Mouse (Mus musculus) heart, embryonic 11.5 days (tissue): ENCODE measurements around the gene Hist2h3c1. TPM values are rescaled to one million over a fixed set of nuclear protein-coding genes. Genes with fewer than 3 reads are reported as not detected.
"Not testable (repeated sequence)": the region's sequence is repeated elsewhere in the genome, so short reads cannot be mapped to it uniquely, and the experiment has no call there.

Experiments used
- ATAC-seq: fragments of 200-750 bp; cut with Nextera tagmentation; replicated peaks from 2 replicates; pipeline ENCODE4 v1.8.0; 2017; ENCODE audit warnings: moderate library complexity; ENCODE audit not compliant: insufficient number of reproducible peaks, low FRiP score, low TSS enrichment
- H3K27ac ChIP-seq: fragments of 300-500 bp; sonication (generic); 2 replicates; pipeline ENCODE4 v1.5.1; 2014; ENCODE audit warnings: mild to moderate bottlenecking, low read depth, low read length
- H3K27me3 ChIP-seq: fragments of 300-500 bp; sonication (generic); 2 replicates; pipeline ENCODE4 v1.6.1; 2014; ENCODE audit warnings: mild to moderate bottlenecking, low read length, mixed read lengths; ENCODE audit not compliant: control insufficient read depth, insufficient read depth
- H3K36me3 ChIP-seq: fragments of 300-500 bp; sonication (generic); 2 replicates; pipeline ENCODE4 v1.6.1; 2014; ENCODE audit warnings: mild to moderate bottlenecking, low read length, moderate library complexity, mixed read lengths; ENCODE audit not compliant: control insufficient read depth, insufficient read depth
- H3K4me1 ChIP-seq: fragments of 300-500 bp; sonication (generic); 2 replicates; pipeline ENCODE4 v1.6.1; 2014; ENCODE audit warnings: low read length; ENCODE audit not compliant: control insufficient read depth, insufficient read depth
- H3K4me2 ChIP-seq: fragments of 300-500 bp; sonication (generic); 2 replicates; pipeline ENCODE4 v1.6.1; 2014; ENCODE audit warnings: mild to moderate bottlenecking, moderate library complexity
- H3K4me3 ChIP-seq: fragments of 300-500 bp; sonication (generic); 2 replicates; pipeline ENCODE4 v1.5.1; 2014; ENCODE audit warnings: low read depth, low read length
- H3K9ac ChIP-seq: fragments of 300-500 bp; sonication (generic); 2 replicates; pipeline ENCODE4 v1.6.1; 2014; ENCODE audit warnings: mild to moderate bottlenecking, low read depth, low read length, moderate library complexity
- H3K9me3 ChIP-seq: fragments of 300-500 bp; sonication (generic); replicated peaks from 2 replicates; pipeline ENCODE4 v1.6.1; 2016; ENCODE audit warnings: low read length; ENCODE audit not compliant: control insufficient read depth
- WGBS: fragments of 180-500 bp; shearing (Covaris S2); extraction: QIAGEN DNeasy Blood & Tissue Kit; methylation state at CpG from one replicate; pipeline ENCODE4 v1.1.7; 2014; ENCODE audit not compliant: insufficient replicate concordance; 5-methylcytosine and 5-hydroxymethylcytosine counted together
- polyA plus RNA-seq: library from polyadenylated mRNA; unstranded; fragments of >200 nt; fragmentation: Nextera tagmentation; extraction: Ambion mirVana; gene quantifications from 2 replicates; pipeline ENCODE4 v1.2.1, GENCODE M21; 2014

The Hist2h3c1 gene
- polyA plus RNA-seq, 1 experiment from 2014 or later: 1.2 TPM

DNA sequence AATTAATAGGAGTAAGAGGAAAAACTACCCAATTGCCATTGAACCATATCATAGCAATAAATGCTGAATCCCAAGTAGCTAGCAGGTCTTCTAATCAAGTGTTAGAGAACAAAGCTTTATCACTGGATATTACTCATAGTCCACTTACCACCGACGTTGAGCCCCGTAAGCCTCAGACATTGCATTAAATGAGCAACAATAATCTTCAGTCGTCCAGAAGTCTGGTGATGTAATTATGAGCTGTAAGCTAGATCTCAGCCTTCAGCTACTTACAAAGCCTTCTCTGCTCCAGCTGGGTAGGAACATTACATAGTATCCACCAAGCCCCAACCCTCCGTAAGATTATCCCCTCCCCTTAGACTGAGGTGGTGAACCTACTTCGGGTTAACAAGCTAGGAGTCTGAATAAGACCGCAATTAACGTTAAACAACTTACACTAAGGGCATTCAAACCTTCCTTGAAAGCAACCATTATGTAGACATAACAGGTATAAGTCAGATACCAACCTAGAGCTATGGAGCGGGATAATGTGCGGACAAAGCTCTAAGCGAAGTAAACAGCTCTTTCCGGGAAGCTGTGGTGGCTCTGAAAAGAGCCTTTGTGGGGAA is 8.5 kb upstream of the Hist2h3c1 start:
- H3K9me3 ChIP-seq: no peaks in the 10 kb centered on the region
- peaks cover 11% of the 10 kb centered on the region for H3K4me1 ChIP-seq
- H3K4me3 ChIP-seq: peak overlapping the region; percentile 59
- no peak for ATAC-seq
- H3K9ac ChIP-seq: peak overlapping the region; percentile 84
- peak overlapping the region; percentile 83 for H3K27ac ChIP-seq
- H3K36me3 ChIP-seq: no peaks in the 10 kb centered on the region
- H3K4me2 ChIP-seq: peak overlapping the region; percentile 76
- under 1% methylated on average over 12 of the region's 12 CpGs for WGBS
- no peaks in the 10 kb centered on the region for H3K27me3 ChIP-seq

DNA sequence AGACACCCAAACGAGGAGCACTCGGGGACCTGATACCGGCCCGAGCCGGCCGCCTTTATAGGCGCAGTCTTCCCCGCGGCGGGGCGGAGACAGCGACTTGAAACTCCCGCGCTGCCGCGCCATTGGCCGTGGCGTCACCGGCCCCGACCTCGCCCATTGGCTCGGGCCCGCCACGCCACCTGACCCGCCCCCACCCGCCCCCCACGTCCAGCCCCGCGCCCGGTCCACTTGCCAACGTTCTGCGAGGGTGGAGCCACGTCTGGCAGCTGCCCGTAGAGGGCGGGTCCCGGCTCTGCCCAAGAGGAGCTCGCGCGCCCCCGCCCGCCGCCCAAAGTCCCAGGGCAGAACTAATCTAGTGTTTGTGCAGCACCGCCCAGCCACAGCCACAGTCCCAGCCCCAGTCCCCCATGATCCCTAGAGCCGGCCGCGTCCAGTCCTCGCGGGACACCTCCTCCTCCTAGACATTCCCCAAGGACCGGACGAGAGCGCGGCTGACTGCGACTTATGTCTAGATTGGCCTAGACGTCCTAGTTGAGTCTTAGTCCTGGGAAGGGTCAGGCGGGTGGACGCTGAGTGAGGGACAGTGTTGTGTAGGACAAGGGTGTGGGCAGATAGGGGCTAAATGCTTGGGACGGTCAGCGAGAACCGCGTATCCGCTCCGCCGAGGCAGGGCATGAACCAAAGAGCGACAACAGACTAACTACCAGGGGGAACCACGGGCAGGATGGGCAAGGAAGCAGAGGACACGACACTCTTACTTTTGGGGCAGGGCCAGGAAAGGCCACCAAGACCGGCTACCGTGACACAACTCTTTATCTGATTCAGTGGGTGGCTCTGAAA is 7.3 kb upstream of the Hist2h3c1 start, which contains the start of gene Hist2h3c2:
TSS of gene Hist2h3c2 (minus strand) at position 174 of the 840 bp plus-strand sequence.
- ATAC-seq: peak; percentile 88
- peak within 1 kb of the TSS; percentile 59 for H3K4me3 ChIP-seq
- not testable (repeated sequence) for H3K9me3 ChIP-seq, H3K27me3 ChIP-seq, H3K36me3 ChIP-seq
- peak within 1 kb of the TSS; percentile 84 for H3K9ac ChIP-seq
- peaks cover 15% of the 10 kb centered on the region for H3K4me1 ChIP-seq
- peak within 1 kb of the TSS; percentile 76 for H3K4me2 ChIP-seq
- WGBS: 0% methylated on average over 17 of the region's 68 CpGs
- H3K27ac ChIP-seq: peak within 1 kb of the TSS; percentile 83

DNA sequence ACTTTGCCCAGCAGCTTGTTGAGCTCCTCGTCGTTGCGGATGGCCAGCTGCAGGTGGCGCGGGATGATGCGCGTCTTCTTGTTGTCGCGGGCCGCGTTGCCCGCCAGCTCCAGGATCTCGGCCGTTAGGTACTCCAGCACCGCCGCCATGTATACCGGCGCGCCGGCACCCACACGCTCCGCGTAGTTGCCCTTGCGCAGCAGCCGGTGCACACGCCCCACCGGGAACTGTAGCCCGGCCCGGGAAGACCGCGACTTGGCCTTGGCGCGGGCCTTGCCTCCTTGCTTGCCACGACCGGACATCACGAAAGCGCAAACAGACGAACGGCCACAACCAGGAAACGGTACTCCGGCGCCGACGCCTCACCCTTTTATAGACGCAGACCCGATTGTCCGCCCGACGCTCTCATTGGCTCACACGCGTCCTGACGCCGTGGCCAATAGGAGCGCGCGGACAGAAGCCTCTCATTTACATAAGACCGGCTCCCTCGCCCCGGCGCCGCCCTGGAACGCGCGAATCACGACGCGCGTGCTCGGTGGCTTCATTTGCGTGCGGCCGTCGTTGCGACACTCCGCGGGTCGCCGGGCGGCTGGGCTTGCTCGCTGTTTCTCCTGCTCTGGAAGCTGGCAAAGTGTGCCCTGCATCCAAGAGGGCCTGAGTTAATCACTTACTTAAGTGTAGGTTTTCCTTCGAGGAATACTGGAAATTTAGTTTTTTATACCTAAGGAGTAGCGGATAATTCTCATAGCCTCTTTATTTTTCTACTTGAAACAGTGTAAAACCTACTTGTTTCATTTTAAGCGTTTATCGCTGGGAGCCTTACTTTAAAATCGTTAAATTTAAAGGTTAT is 6.3 kb upstream of the Hist2h3c1 start, which contains the start of gene Hist2h2aa2:
TSS of gene Hist2h2aa2 (minus strand) at position 328 of the 850 bp plus-strand sequence.
- peak within 1 kb of the TSS; percentile 59; the same call in 1 of the 2 replicates for H3K9ac ChIP-seq
- H3K4me3 ChIP-seq: peak within 1 kb of the TSS; percentile 32
- H3K27ac ChIP-seq: peak within 1 kb of the TSS; percentile 87
- not testable (repeated sequence) for H3K9me3 ChIP-seq, H3K36me3 ChIP-seq, H3K27me3 ChIP-seq
- H3K4me2 ChIP-seq: peak within 1 kb of the TSS; percentile 54
- 4% methylated on average over 29 of the region's 85 CpGs for WGBS
- ATAC-seq: peak; percentile 81
- H3K4me1 ChIP-seq: peaks cover 21% of the 10 kb centered on the region

DNA sequence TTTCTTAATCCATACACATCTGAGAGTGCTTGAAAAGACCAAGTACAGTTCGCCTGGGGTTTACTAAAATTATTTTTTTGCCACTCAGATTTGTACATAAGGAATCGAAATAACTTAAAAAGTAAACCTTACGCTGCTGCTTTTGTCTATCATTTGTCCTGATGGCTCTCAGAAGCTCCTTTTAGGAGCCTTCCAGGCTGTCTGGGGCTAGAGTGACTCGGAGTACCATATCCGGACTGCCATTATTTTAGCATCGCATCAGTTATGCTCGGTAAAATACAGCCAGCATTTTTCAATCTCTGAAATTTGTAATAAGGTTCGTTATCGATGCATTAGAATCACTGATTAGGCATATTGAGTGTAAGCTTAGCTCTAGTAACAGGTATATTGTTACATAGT is 5.7 kb upstream of the Hist2h3c1 start:
- Histone ChIP-seq H3K4me2 (peak overlapping the region; percentile 54), H3K27me3 (no peaks in the 10 kb centered on the region), H3K4me1 (peaks cover 21% of the 10 kb centered on the region), H3K27ac (peak overlapping the region; percentile 87), H3K4me3 (peak overlapping the region; percentile 21), H3K9ac (peak overlapping the region; percentile 59; the same call in 1 of the 2 replicates), H3K9me3 (no peaks in the 10 kb centered on the region), H3K36me3 (no peaks in the 10 kb centered on the region)
- WGBS: 79% methylated on average over 9 of the region's 9 CpGs
- ATAC-seq: no peak

DNA sequence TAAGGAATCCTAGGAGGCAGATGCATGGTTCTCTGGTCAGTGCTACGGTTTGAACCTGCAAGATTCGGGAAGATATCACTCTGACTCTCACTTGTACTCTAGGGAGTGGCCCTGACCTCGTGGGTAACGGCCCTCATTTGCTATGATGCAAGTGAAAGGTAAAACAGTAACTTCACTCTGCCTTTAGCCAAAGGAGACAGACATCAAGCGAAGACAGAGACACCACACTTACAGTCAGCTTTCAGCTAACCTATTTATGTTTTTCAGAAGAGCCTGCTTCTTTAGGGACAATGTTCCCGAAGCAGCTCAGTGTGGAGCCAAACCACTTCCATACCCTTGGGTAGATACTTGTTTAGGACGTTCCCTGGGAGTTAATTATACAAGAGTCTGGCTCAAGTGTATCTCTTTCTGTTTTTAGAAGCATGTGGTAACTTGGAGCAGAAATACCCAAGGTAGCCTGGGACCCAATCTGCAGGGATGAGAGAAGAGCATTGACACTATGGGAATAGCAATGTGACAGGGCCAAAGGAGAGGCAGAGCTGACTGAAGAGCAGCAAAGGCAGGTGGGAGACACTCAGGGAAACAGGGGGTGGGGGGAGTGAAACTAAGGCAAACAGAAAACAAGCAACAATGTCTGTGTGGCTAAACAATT is 2.4 kb upstream of the Hist2h3c1 start:
- peak overlapping the region; percentile 94 for H3K27ac ChIP-seq
- H3K27me3 ChIP-seq: no peaks in the 10 kb centered on the region
- peak overlapping the region; percentile 66 for H3K4me2 ChIP-seq
- peak overlapping the region; percentile 79 for H3K9ac ChIP-seq
- peaks cover 17% of the 10 kb centered on the region for H3K4me1 ChIP-seq
- H3K36me3 ChIP-seq: no peaks in the 10 kb centered on the region
- no peaks in the 10 kb centered on the region for H3K9me3 ChIP-seq
- H3K4me3 ChIP-seq: peak overlapping the region; percentile 45; the same call in 1 of the 2 replicates
- WGBS: 75% methylated on average over 7 of the region's 7 CpGs
- no peak for ATAC-seq

DNA sequence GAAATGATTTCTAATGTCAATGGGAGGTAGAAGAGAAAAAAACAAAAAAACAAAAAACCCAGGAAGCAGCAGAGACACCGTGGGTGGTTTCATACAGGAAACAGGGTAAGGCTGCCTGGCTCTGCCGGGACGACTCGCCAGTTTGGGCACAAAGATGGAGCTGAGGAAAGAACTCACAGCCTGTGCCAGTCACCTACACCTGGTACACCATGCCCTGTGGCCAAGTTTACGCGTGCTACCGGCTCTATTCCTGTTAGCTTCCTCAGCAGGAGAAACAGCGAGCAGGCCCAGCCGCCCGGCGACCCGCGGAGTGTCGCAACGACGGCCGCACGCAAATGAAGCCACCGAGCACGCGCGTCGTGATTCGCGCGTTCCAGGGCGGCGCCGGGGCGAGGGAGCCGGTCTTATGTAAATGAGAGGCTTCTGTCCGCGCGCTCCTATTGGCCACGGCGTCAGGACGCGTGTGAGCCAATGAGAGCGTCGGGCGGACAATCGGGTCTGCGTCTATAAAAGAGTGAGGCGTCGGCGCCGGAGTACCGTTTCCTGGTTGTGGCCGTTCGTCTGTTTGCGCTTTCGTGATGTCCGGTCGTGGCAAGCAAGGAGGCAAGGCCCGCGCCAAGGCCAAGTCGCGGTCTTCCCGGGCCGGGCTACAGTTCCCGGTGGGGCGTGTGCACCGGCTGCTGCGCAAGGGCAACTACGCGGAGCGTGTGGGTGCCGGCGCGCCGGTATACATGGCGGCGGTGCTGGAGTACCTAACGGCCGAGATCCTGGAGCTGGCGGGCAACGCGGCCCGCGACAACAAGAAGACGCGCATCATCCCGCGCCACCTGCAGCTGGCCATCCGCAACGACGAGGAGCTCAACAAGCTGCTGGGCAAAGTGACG is 1.2 kb upstream of the Hist2h3c1 start, which contains the start of gene Hist2h2aa1:
TSS of gene Hist2h2aa1 (plus strand) at position 495 of the 884 bp plus-strand sequence.
- not testable (repeated sequence) for H3K9me3 ChIP-seq, H3K27me3 ChIP-seq, H3K36me3 ChIP-seq
- Histone ChIP-seq H3K4me3 (peak within 1 kb of the TSS; percentile 45), H3K9ac (peak within 1 kb of the TSS; percentile 79), H3K4me1 (peaks cover 17% of the 10 kb centered on the region), H3K27ac (peak within 1 kb of the TSS; percentile 94), H3K4me2 (peak within 1 kb of the TSS; percentile 66)
- ATAC-seq: peak; percentile 87
- WGBS: under 1% methylated on average over 28 of the region's 88 CpGs

DNA sequence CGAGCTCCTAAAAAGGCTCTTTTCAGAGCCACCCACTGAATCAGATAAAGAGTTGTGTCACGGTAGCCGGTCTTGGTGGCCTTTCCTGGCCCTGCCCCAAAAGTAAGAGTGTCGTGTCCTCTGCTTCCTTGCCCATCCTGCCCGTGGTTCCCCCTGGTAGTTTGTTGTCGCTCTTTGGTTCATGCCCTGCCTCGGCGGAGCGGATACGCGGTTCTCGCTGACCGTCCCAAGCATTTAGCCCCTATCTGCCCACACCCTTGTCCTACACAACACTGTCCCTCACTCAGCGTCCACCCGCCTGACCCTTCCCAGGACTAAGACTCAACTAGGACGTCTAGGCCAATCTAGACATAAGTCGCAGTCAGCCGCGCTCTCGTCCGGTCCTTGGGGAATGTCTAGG is 467 bp upstream of the Hist2h3c1 start:
- Histone ChIP-seq H3K27ac (peak overlapping the region; percentile 62; the same call in 1 of the 2 replicates), H3K4me1 (peaks cover 14% of the 10 kb centered on the region), H3K4me3 (peak overlapping the region; percentile 25; the same call in 1 of the 2 replicates), H3K4me2 (peak overlapping the region; percentile 41)
- not testable (repeated sequence) for H3K9ac ChIP-seq, H3K9me3 ChIP-seq, H3K27me3 ChIP-seq, ATAC-seq, H3K36me3 ChIP-seq
- 0% methylated on average over 10 of the region's 21 CpGs for WGBS
